Mouse (Mus musculus): ENCODE data around the gene Syncrip. TPM values are rescaled to one million over a fixed set of nuclear protein-coding genes. Genes with fewer than 3 reads are reported as not detected.

The Syncrip gene
- polyA plus RNA-seq, 1 experiment from 2014 or later, result 127 TPM

DNA sequence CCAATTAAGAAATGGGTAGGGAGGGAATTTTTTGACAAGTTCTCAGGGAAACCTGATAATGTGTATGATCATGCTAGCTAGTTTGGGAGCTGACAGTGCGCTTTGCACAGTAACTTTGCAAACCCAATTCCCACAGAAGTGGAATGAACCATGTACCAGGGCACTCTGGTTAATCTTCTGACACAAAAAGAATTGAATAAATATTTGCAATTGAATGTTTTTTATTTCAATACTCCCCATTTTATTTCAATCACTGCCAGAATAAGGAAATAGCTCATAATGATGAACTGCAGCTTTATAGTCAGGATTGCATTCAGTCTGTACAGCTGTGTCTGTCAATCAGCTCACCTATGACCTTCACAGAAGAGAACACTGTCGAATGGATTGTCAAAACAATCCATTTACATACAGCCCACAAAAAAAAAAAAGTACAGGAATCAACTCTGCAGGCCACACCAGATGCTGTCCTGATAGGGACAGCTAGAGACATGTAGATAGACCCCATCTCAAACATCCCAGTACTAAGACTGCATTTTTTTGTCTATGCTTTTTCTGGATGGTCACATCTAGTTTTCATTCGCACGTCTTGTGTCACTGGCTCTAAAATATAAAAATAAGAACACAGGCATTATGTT lies 38.6 kb upstream of the Syncrip start:
- no peaks in the 10 kb centered on the region for H3K27me3 ChIP-seq
- H3K9me3 ChIP-seq, result no peaks in the 10 kb centered on the region
- peak overlapping the region; percentile 53 for H3K4me2 ChIP-seq (replicated peaks)
- no peak for ATAC-seq (ENCODE audit: insufficient number of reproducible peaks, insufficient read depth, low FRiP score, low TSS enrichment)
- 25% methylated on average over 4 of the region's 4 CpGs for WGBS
- peaks cover 8% of the 10 kb centered on the region; the same call in 1 of the 2 replicates for H3K4me1 ChIP-seq
- H3K4me3 ChIP-seq, result peak overlapping the region; percentile 76
- no peak overlapping the region; the same call in 1 of the 2 replicates for H3K9ac ChIP-seq
- peaks cover 11% of the 10 kb centered on the region for H3K36me3 ChIP-seq
- no peak overlapping the region for H3K27ac ChIP-seq

DNA sequence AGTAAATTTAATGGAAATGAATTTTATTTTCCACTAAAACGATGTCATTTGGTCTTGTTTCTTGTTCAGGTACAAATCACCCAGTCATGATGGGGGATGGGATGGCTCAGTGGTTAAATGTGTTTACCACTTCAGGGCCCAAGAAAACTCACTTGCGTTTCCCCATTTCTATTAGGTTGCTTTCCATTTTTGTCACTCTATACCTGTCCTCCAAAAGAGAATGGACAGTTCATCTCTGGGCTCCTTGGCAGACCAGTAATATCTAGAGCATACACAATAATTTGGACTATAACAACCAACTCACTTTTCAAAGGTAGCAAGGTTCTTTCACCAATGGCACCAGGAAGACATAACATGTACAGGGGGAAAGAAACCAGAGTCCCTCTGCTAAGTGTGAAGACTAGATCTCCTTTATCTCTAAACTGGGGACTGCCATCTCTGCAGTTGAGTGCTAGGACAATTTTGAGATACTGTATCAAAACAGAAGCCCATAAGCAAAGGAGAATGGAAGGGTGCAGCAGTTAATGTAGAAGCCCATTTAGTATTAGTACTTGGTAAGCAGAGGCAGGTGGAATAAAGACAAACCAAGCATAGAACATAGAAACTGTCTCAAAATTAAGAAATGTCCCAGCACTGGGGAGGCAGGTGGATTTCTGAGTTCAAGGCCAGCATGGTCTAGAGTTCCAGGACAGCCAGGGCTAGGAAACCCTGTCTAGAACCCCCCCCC lies 37.9 kb upstream of the Syncrip start:
- no peak overlapping the region for H3K9ac ChIP-seq
- peak overlapping the region; percentile 76 for H3K4me3 ChIP-seq
- H3K4me2 ChIP-seq (replicated peaks), result peak overlapping the region; percentile 53
- no peak for ATAC-seq (ENCODE audit: insufficient number of reproducible peaks, insufficient read depth, low FRiP score, low TSS enrichment)
- H3K36me3 ChIP-seq, result peaks cover 11% of the 10 kb centered on the region
- no peaks in the 10 kb centered on the region for H3K27me3 ChIP-seq
- H3K27ac ChIP-seq, result no peak overlapping the region
- WGBS, result 23% methylated on average over 2 of the region's 2 CpGs
- H3K4me1 ChIP-seq, result peaks cover 8% of the 10 kb centered on the region; the same call in 1 of the 2 replicates
- H3K9me3 ChIP-seq, result no peaks in the 10 kb centered on the region

DNA sequence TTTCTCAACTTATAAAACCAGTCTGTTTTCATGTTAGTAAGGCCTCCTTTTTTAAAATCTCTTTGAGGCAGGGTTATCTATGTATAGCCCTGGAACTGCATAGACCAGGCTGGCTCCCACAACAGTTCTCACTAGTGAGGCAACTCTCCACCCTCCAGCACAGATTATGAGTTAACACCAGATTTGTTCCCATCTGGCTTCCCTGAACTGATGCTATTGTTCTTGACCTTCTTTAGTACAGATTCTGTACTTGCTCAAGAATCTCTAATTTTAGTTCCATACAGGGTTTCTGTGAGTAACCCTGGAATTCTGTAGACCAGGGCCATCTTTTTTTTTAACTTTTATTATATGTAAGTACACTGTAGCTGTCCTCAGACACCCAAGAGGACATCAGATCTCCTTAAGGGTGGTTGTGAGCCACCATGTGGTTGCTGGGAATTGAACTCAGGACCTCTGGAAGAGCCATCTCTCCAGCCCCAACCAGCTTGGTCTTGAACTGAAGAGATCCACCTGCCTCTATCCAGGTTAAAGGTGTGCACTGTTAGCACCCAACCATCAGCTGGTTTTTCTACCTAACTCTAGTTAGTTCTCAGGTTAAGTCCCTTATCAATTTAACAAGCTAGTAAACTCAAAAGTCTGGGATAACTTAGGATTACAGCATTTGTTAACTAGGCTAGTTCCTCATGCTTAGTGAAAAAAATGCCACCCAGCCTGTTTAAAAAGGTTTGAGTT lies 37.2 kb upstream of the Syncrip start:
- H3K4me3 ChIP-seq, result no peak overlapping the region
- ATAC-seq (ENCODE audit: insufficient number of reproducible peaks, insufficient read depth, low FRiP score, low TSS enrichment), result no peak
- H3K27ac ChIP-seq, result no peak overlapping the region
- peaks cover 8% of the 10 kb centered on the region; the same call in 1 of the 2 replicates for H3K4me1 ChIP-seq
- no peaks in the 10 kb centered on the region for H3K27me3 ChIP-seq
- no peaks in the 10 kb centered on the region for H3K9me3 ChIP-seq
- peaks cover 11% of the 10 kb centered on the region for H3K36me3 ChIP-seq
- no peak overlapping the region for H3K9ac ChIP-seq
- no peak overlapping the region for H3K4me2 ChIP-seq (replicated peaks)

DNA sequence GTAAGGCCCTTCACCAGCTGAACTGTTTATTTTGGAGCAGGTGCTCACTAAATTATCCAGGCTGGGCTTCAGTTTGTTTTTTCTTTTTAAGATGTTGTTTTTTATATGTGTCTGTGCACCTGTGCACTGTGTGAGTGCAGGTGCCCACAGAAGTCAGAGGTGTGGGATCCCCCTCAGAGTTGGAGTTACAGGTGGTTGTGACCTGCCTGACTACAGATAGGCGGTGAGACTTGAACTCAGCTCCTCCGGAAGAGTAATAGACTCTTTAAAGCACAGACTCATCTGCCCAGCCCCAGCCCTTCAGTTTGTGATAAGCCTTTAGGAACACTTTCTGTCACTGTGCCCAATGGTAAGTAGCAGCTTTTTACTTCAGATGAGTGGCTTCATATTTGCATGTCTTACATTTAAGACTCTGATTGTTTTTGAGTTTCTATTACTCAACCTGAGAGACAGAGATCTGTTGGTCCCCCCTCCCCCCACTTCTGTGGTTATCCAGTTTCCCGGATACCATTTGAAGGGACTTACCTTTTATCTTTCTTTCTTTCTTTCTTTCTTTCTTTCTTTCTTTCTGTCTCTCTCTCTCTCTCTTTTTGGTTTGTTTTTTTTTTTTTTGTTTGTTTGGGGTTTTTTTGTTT lies 34.1 kb upstream of the Syncrip start:
- no peaks in the 10 kb centered on the region for H3K27me3 ChIP-seq
- no peaks in the 10 kb centered on the region for H3K9me3 ChIP-seq
- H3K9ac ChIP-seq, result no peak overlapping the region
- H3K36me3 ChIP-seq, result peaks cover 11% of the 10 kb centered on the region
- H3K4me3 ChIP-seq, result no peak overlapping the region
- ATAC-seq (ENCODE audit: insufficient number of reproducible peaks, insufficient read depth, low FRiP score, low TSS enrichment), result no peak
- H3K4me2 ChIP-seq (replicated peaks), result no peak overlapping the region
- H3K4me1 ChIP-seq, result peaks cover 8% of the 10 kb centered on the region; the same call in 1 of the 2 replicates
- WGBS, result 86% methylated on average over 3 of the region's 3 CpGs
- no peak overlapping the region for H3K27ac ChIP-seq

DNA sequence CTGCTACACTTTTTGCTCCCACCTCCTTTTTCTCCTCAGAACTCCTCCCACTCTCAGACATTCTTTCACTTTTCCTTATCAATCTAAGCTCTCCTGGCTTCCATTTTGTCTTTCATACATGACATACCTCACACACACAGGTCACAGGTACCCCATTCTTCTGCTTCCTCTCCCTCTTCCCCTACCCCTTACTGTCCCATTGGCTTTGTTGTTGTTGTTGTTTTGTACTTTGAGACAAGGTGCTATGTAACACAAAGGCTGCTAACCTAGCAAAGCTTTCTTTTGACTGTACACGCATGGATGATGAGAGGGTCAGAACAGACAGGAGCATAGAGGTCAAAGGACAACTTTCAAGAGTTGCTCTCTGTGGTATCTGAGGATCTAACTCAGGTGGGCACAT lies 33.2 kb upstream of the Syncrip start:
- 68% methylated on average over 1 of the region's 1 CpGs for WGBS
- Histone ChIP-seq H3K9me3 (no peaks in the 10 kb centered on the region), H3K4me1 (peaks cover 2% of the 10 kb centered on the region; the same call in 1 of the 2 replicates), H3K4me2 (replicated peaks) (no peak overlapping the region), H3K27me3 (no peaks in the 10 kb centered on the region), H3K4me3 (no peak overlapping the region), H3K27ac (no peak overlapping the region), H3K9ac (no peak overlapping the region), H3K36me3 (peaks cover 4% of the 10 kb centered on the region)
- no peak for ATAC-seq (ENCODE audit: insufficient number of reproducible peaks, insufficient read depth, low FRiP score, low TSS enrichment)

DNA sequence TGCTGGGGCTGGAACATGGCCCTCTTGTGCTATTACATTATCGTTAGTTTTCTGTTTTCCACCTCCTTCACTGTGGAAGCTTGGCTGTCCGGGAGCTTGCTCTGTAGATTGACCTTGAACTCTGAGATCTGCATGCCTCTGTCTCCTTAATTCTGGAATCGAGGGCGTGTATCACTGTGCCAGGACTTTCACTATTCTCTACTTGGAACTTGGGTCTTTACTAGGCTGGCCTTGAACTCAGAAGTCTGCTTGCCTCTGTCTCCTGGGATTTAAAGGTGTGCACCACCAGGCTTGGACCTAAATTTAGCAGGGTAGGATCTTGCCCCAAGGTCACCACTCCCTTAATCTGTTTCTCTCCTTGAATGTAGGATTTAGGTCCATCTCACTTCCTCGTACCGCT lies 19.5 kb upstream of the Syncrip start:
- no peak overlapping the region for H3K4me2 ChIP-seq (replicated peaks)
- no peaks in the 10 kb centered on the region for H3K4me1 ChIP-seq
- no peak overlapping the region for H3K9ac ChIP-seq
- H3K9me3 ChIP-seq, result no peaks in the 10 kb centered on the region
- H3K36me3 ChIP-seq, result no peaks in the 10 kb centered on the region
- no peak for ATAC-seq (ENCODE audit: insufficient number of reproducible peaks, insufficient read depth, low FRiP score, low TSS enrichment)
- H3K27me3 ChIP-seq, result no peaks in the 10 kb centered on the region
- no peak overlapping the region for H3K4me3 ChIP-seq
- WGBS, result 87% methylated on average over 6 of the region's 6 CpGs
- no peak overlapping the region for H3K27ac ChIP-seq

DNA sequence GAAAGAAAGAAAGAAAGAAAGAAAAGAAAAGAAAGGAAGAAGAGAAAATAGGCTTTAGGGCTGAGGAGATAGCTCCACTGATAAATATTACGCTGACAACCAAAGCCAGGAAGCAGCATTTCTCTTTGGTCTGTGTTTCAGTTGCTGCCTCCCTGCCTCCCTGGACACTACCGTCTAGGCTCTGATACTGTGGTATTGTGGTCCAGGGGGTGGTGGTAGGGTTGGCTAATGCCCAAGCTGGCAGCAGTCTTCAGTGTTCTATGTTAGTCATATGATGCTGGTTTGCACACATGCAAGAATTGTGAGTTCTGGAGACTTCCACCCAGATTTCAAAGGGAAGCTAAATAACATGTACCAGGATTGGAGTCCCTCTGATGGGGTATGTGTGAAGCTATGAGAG lies 17.7 kb upstream of the Syncrip start:
- Histone ChIP-seq H3K9ac (no peak overlapping the region), H3K27ac (no peak overlapping the region), H3K9me3 (no peaks in the 10 kb centered on the region), H3K36me3 (no peaks in the 10 kb centered on the region), H3K4me3 (no peak overlapping the region), H3K4me2 (replicated peaks) (no peak overlapping the region), H3K4me1 (no peaks in the 10 kb centered on the region), H3K27me3 (no peaks in the 10 kb centered on the region)
- WGBS, result 80% methylated on average over 2 of the region's 2 CpGs
- no peak for ATAC-seq (ENCODE audit: insufficient number of reproducible peaks, insufficient read depth, low FRiP score, low TSS enrichment)

DNA sequence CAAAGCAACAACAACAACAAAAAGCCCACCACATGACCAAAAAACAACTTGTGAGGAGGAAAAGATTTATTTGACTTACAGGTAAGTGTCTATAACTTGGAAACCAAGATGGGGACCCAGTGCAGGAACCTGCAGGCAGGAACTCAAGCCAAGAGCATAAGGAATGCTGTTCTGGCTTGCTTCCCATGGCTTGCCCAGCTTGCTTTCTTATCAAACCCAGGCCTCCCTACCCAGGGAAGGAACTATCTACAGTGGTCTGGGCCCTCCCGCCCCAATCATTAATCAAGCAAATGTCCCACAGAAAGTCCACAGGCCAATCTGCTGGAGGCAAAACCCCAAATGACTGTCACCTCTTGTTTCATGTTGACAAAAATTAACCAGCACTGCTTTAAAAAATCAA lies 10.1 kb upstream of the Syncrip start:
- Histone ChIP-seq H3K4me2 (replicated peaks) (no peak overlapping the region), H3K9me3 (no peaks in the 10 kb centered on the region), H3K27ac (no peak overlapping the region), H3K4me3 (no peak overlapping the region), H3K27me3 (no peaks in the 10 kb centered on the region), H3K36me3 (no peaks in the 10 kb centered on the region), H3K9ac (no peak overlapping the region), H3K4me1 (no peaks in the 10 kb centered on the region)
- ATAC-seq (ENCODE audit: insufficient number of reproducible peaks, insufficient read depth, low FRiP score, low TSS enrichment), result no peak
- WGBS, result 71% methylated on average over 1 of the region's 1 CpGs

DNA sequence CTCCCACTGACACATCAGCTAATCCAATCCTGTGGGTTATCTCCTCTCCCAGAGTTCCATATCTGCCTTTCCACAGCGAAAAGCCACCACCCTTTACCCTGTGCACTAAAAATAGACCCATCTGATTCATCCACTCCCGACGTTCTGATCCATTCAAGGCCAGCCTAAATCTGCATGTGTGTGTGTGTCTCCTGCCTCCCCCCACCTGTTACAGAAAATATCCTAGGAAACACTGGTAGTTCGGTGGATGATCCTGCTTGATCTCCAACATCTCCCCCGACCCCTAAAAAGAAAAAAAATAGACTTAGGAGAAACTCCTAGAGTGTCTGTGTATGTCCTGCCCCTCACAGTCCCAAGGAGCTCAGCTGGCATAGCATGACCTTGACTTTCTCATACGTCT lies 2.2 kb upstream of the Syncrip start:
- Histone ChIP-seq H3K9ac (no peak overlapping the region), H3K4me2 (replicated peaks) (no peak overlapping the region), H3K9me3 (no peaks in the 10 kb centered on the region), H3K4me3 (no peak overlapping the region), H3K36me3 (no peaks in the 10 kb centered on the region), H3K27ac (no peak overlapping the region), H3K4me1 (peaks cover 5% of the 10 kb centered on the region), H3K27me3 (no peaks in the 10 kb centered on the region)
- no peak for ATAC-seq (ENCODE audit: insufficient number of reproducible peaks, insufficient read depth, low FRiP score, low TSS enrichment)
- WGBS, result 52% methylated on average over 6 of the region's 6 CpGs

DNA sequence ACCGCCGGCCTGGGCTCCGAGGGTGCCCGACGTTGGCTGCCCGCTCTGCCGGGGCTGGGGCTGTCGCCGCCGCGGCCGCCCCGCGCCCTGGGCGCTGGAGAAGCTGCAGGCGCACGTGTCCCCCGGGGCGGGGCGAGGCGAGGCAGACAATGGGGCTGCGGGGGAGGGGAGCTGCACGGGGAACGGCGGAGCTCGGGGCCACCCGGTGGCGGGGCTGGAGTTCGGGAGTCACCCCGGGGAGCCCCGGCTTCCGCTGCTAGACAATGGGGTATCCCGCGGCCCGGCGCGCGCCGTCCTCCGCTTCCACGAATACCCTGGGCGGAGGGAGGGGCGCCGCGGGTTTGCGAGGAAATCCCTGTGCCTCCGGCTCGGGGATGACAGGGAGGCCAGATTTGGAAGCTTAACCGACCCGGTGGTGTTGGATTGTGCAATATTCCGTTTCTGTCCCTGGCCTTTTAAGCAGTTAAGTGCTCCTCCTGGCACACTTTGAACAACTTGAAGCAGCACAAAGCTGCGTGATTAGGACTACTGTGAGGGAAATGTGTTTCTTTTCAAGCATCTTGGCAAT lies 539 bp upstream of the Syncrip start:
- H3K4me1 ChIP-seq, result peaks cover 5% of the 10 kb centered on the region
- H3K27me3 ChIP-seq, result no peaks in the 10 kb centered on the region
- ATAC-seq (ENCODE audit: insufficient number of reproducible peaks, insufficient read depth, low FRiP score, low TSS enrichment), result no peak
- peak overlapping the region; percentile 52 for H3K4me2 ChIP-seq (replicated peaks)
- under 1% methylated on average over 40 of the region's 52 CpGs for WGBS
- H3K36me3 ChIP-seq, result no peaks in the 10 kb centered on the region
- no peaks in the 10 kb centered on the region for H3K9me3 ChIP-seq
- H3K27ac ChIP-seq, result peak overlapping the region; percentile 99
- peak overlapping the region; percentile 100 for H3K4me3 ChIP-seq
- H3K9ac ChIP-seq, result peak overlapping the region; percentile 94

DNA sequence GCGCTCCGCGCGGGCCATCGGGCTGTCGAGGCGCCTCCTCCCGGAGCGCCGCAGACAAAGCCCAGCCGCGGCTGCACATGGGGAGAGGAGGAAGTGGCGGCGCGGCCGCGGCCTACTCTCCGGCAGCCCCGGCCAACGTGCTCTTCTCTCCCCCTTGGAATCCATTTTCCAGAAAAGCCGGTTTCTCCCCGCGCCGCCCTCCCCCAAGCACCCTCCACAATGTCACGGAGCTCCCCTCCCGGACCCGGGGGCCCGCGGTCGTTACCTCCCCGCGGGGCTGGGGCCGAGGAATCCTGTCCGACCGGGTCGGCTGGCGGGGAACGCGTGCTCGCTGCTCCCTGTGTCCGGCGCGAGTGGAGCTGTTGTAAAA lies 598 bp downstream of the Syncrip start:
- peaks cover 7% of the 10 kb centered on the region for H3K36me3 ChIP-seq
- no peaks in the 10 kb centered on the region for H3K9me3 ChIP-seq
- H3K4me3 ChIP-seq, result peak overlapping the region; percentile 100
- peak overlapping the region; percentile 100 for H3K9ac ChIP-seq
- peak overlapping the region; percentile 78; the same call in 1 of the 2 replicates for H3K4me2 ChIP-seq (replicated peaks)
- peak overlapping the region; percentile 99 for H3K27ac ChIP-seq
- no peaks in the 10 kb centered on the region for H3K27me3 ChIP-seq
- ATAC-seq (ENCODE audit: insufficient number of reproducible peaks, insufficient read depth, low FRiP score, low TSS enrichment), result no peak; the same call in 1 of the 2 replicates
- WGBS, result under 1% methylated on average over 31 of the region's 43 CpGs
- peaks cover 5% of the 10 kb centered on the region for H3K4me1 ChIP-seq

All from embryonic facial prominence, embryonic 12.5 days (tissue).